Mouse (Mus musculus): ENCODE measurements around the gene Camk1d.

DNA sequence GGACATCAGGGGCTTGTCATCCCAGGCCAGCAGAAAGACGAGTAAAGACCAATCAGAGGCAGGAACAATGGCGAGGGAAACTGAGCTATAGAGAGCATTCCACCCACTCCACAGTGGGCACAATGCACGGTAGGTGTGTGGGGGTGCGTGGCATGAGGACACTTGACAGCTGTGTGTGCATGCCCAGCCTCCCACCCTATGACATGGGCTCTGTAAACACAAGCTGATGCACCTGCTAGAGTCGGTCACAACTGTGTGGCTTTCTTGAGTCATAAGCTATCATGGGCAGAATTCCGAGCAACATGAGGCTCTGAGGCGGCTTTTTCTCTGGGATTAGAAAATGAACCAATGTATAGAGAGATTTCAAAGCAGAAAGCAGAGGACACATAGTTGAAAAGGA is 333.3 kb downstream of the Camk1d start:
- TF ChIP-seq CTCF (IDR thresholded peaks at IDR 0.05; ENCODE audit: low read depth) (no peak), EP300 (IDR thresholded peaks at IDR 0.05; ENCODE audit: low read depth) (no peak)
